Comparison of ENCODE assay signal across 14 mouse cellular contexts in the genomic region with DNA sequence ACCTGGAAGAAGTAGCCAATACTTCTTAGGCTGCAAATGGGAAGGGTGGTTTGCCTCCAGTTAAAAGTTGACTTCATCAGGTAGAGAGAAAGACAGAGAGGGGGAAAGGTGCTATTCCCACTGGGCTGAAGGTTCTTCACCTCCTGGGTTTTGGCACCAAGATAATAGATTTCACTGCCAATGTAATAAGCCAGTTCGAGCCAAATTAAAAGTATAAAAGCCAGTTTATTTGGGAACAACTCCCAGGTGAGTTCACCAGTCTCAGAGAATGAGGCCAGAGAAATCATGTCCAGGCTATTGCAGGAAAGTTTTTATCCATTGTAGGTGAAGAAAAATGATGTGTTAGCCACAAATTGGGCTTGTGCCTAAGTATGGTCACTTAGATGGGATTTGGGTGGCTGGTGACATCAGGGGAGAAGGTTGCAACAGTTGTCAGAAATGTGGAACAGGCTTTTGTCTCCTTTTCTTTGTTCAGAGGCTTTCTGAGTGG.
"Had no signal": no experiment of that assay in that cellular context is flagged by ENCODE, and none has a peak within 500 bp of the region (broad histone marks: within the 10 kb centered on the region; RNA-seq: fewer than 3 reads in every experiment).

No protein-coding gene starts in this region.

- ATAC-seq: midbrain, embryonic 16.5 days had no signal

- H3K4me3 ChIP-seq: midbrain, embryonic 10.5 days; midbrain, embryonic 12.5 days; myocyte; neural tube, embryonic 13.5 days; neural tube, embryonic 15.5 days had no signal

- H3K4me2 ChIP-seq: lung, embryonic 14.5 days; midbrain, embryonic 12.5 days; neural tube, embryonic 13.5 days; neural tube, embryonic 15.5 days had no signal

- H3K27me3 ChIP-seq: midbrain, embryonic 12.5 days; neural tube, embryonic 13.5 days; neural tube, embryonic 15.5 days had no signal

- H3K9ac ChIP-seq: lung, embryonic 14.5 days; midbrain, embryonic 12.5 days; neural tube, embryonic 13.5 days; neural tube, embryonic 15.5 days had no signal

- DNase-seq: lung, adult 18-20 months; right cerebral cortex, adult 18-20 months; right cerebral cortex, postnatal 25 days; right cerebral cortex, postnatal 4 days; spleen, adult 18-20 months; thymus, adult 18-20 months; thymus, postnatal 36 days had no signal

- H3K4me1 ChIP-seq: midbrain, embryonic 10.5 days; midbrain, embryonic 12.5 days; neural tube, embryonic 13.5 days; neural tube, embryonic 15.5 days had no signal

- H3K27ac ChIP-seq: midbrain, embryonic 10.5 days; midbrain, embryonic 12.5 days; neural tube, embryonic 13.5 days; neural tube, embryonic 15.5 days had no signal

- H3K36me3 ChIP-seq: midbrain, embryonic 10.5 days; midbrain, embryonic 12.5 days; neural tube, embryonic 13.5 days; neural tube, embryonic 15.5 days had no signal

- H3K9me3 ChIP-seq: midbrain, embryonic 12.5 days; neural tube, embryonic 13.5 days had no signal
